Mouse (Mus musculus) lung, postnatal 36 days (tissue): Measurements from ENCODE around the gene Mis12.

Experiments
- DNase-seq: peaks from one replicate; pipeline ENCODE4 v3.0.0; 2022; ENCODE audit warnings: mixed read lengths

The Mis12 gene

DNA sequence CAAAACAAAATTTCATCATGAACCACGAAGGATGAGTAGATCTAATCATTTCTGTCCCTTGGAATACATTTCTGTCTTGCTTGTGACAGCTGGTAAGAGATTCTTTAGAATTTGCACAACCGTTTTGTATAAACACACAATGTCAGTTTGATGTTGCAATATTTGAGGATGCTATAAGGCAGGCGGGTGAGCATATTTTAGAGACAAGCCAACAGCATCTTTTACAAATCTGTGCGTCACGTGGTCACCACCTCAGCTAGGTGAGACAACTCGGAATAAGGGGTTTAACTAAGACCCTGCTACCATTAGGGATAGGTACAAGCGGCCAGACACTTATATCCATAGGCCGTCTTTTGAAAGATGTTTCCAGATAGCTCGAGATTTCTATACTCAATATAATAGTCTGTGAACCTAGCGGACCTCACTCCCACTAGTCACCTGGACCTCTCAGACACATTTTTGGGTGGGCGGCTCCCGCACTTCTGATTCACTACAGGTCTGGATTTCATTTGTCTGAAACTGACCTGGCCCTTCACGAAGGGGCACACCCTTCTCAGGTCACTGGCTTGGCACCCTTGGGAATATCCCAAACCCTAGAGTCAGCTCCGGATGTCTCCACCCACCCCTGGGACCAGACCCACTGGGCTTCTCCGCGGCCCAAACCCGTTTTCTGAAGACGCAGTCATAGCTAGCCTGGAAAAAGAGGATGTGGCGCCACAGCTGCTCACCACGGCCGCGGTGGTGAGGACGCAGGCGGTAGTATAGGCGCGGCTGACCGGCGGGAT lies 803 bp upstream of the Mis12 start:
- no peak for DNase-seq

DNA sequence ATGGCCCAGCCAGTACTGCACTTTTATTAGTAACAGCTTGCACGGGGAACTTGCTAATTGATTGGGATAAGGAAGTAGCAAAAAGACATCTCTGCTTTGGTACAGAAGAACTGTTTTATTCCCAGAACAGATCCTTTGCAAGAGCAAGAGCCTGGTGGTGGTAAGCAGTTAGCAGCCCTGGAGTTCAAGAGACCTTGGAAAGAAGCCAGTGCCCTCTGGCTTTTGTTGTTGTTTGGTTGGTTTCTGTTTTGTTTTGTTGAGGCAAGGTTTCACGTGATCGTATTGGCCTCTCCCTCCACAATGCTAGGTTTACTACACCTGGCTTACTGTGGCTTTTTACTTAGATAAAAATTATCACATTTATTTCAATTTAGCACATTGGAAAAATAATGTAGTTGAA lies 8.9 kb downstream of the Mis12 start:
- no peak for DNase-seq

GRCm38 (mm10) chr11:71029403-71030118 lies 10.2 kb downstream of the Mis12 start:
- no peak for DNase-seq

- no peak for DNase-seq
Observed at GRCm38 (mm10) chr11:71032070-71032469, 12.7 kb downstream of the Mis12 start.

GRCm38 (mm10) chr11:71032491-71033162 lies 13.2 kb downstream of the Mis12 start:
- DNase-seq, result no peak

- no peak for DNase-seq
Observed at GRCm38 (mm10) chr11:71033163-71033761, 13.9 kb downstream of the Mis12 start, which contains the start of gene 6330403K07Rik. Gene 6330403K07Rik (minus strand): TSS chr11:71033513.

GRCm38 (mm10) chr11:71039526-71040298 lies 20.3 kb downstream of the Mis12 start:
- no peak for DNase-seq

GRCm38 (mm10) chr11:71052554-71052953 lies 33.1 kb downstream of the Mis12 start:
- peak; percentile 37 for DNase-seq

- DNase-seq, result no peak
Observed at GRCm38 (mm10) chr11:71076342-71076741, 56.9 kb downstream of the Mis12 start.
